Mouse (Mus musculus): ENCODE results near the gene Dact2.

Gene Dact2

GRCm38 (mm10) chr17:14172731-14173130 lies 31.4 kb downstream of the Dact2 start:
- no peak for DNase-seq

GRCm38 (mm10) chr17:14172184-14172583 lies 31.9 kb downstream of the Dact2 start:
- no peak for DNase-seq

- DNase-seq: peak; percentile 53
Measured at GRCm38 (mm10) chr17:14170961-14171479, 33.1 kb downstream of the Dact2 start.

GRCm38 (mm10) chr17:14169431-14169830 lies 34.7 kb downstream of the Dact2 start:
- no peak for DNase-seq

GRCm38 (mm10) chr17:14167594-14167993 lies 36.5 kb downstream of the Dact2 start:
- peak; percentile 87 for DNase-seq

GRCm38 (mm10) chr17:14166746-14167432 lies 37.2 kb downstream of the Dact2 start:
- DNase-seq: no peak

GRCm38 (mm10) chr17:14165934-14166610 lies 38.0 kb downstream of the Dact2 start:
- no peak for DNase-seq

GRCm38 (mm10) chr17:14165332-14165876 lies 38.7 kb downstream of the Dact2 start:
- DNase-seq: peak; percentile 89

- no peak for DNase-seq
Measured at GRCm38 (mm10) chr17:14160846-14161245, 43.3 kb downstream of the Dact2 start.

- no peak for DNase-seq
Measured at GRCm38 (mm10) chr17:14157779-14158195, 46.3 kb downstream of the Dact2 start.
